Mouse (Mus musculus) adrenal gland, postnatal 14 days (tissue): ENCODE results near the gene Rhebl1. TPM values are rescaled to one million over a fixed set of nuclear protein-coding genes. Genes with fewer than 3 reads are reported as not detected.

Source experiments
- total RNA-seq: library from RNA; stranded (reverse); gene quantifications from 2 replicates; pipeline ENCODE4 v1.2.3, GENCODE M21; 2021

Gene Rhebl1
- total RNA-seq, 1 experiment from 2014 or later = 3.0 TPM

Other genes starting within 250 kb of the Rhebl1 start
- 85.2 and 87.5 TPM in 2 replicates for gene Ddx23, start 231.6 kb downstream of the Rhebl1 start, total RNA-seq
- gene Rnd1, start 217.1 kb downstream of the Rhebl1 start, total RNA-seq = 2.1 and 3.6 TPM in 2 replicates
- 0.96 and 0.98 TPM in 2 replicates for gene Ccdc65, start 186.3 kb downstream of the Rhebl1 start, total RNA-seq
- gene Fkbp11, start 166.3 kb downstream of the Rhebl1 start, total RNA-seq = 7.2 and 7.7 TPM in 2 replicates
- gene Arf3, start 131.3 kb downstream of the Rhebl1 start, total RNA-seq = 98.5 and 104 TPM in 2 replicates
- 0.48 and 0.79 TPM in 2 replicates for gene Wnt10b, start 116.4 kb downstream of the Rhebl1 start, total RNA-seq
- gene Wnt1, start 104.7 kb downstream of the Rhebl1 start, total RNA-seq = not detected in 2 replicates
- 0.11 TPM in 1 of 2 replicates, not detected in the other for gene Ddn, start 85.0 kb downstream of the Rhebl1 start, total RNA-seq
- gene Prkag1, start 63.0 kb downstream of the Rhebl1 start, total RNA-seq = 59.1 and 62.5 TPM in 2 replicates
- gene Kmt2d, start 23.3 kb downstream of the Rhebl1 start, total RNA-seq = 64.0 and 66.6 TPM in 2 replicates
- gene Dhh, start 4.0 kb upstream of the Rhebl1 start, total RNA-seq = 1.9 and 3.5 TPM in 2 replicates
- 21.4 and 26.3 TPM in 2 replicates for gene Lmbr1l, start 23.7 kb upstream of the Rhebl1 start, total RNA-seq
- 337 and 342 TPM in 2 replicates for gene Tuba1b, start 40.0 kb upstream of the Rhebl1 start, total RNA-seq
- gene Gm49450, start 59.0 kb upstream of the Rhebl1 start, total RNA-seq = not detected in 2 replicates
- 124 and 185 TPM in 2 replicates for gene Tuba1a, start 59.2 kb upstream of the Rhebl1 start, total RNA-seq
- 200 and 223 TPM in 2 replicates for gene Tuba1c, start 135.4 kb upstream of the Rhebl1 start, total RNA-seq
- 6.5 and 25.2 TPM in 2 replicates for gene Prph, start 160.6 kb upstream of the Rhebl1 start, total RNA-seq
- 6.3 and 6.9 TPM in 2 replicates for gene Troap, start 180.0 kb upstream of the Rhebl1 start, total RNA-seq
- gene C1ql4, start 193.3 kb upstream of the Rhebl1 start, total RNA-seq = not detected in 2 replicates
- gene Dnajc22, start 198.6 kb upstream of the Rhebl1 start, total RNA-seq = 7.1 and 13.9 TPM in 2 replicates
- gene Spats2, start 231.4 kb upstream of the Rhebl1 start, total RNA-seq = 18.5 and 19.9 TPM in 2 replicates